ENCODE assay signal across 8 mouse cellular contexts in genomic region chr19:24371763-24372640, GRCm38 (mm10).
A peak's percentile ranks its signal among the peaks of the same experiment; 100 is the strongest.
DNase-seq lines count a peak whose midpoint lies in the region; ATAC-seq and TF ChIP-seq lines count a peak whose summit lies in the region.

No protein-coding gene starts in this region.

- 24% methylated on average over 19 of the region's 19 CpGs for WGBS in hindbrain, postnatal 0 days

- peak overlapping the region; percentile 45 for H3K4me2 ChIP-seq in hindbrain, postnatal 0 days (ENCODE audit: low read depth, low read length)

- TF ChIP-seq CTCF in hindbrain, postnatal 0 days (IDR thresholded peaks at IDR 0.05; ENCODE audit: low read depth), result no peak

- DNase-seq in cerebellum, postnatal 14 days, result peak; percentile 17 to 21
- no peak for DNase-seq in cerebellum, postnatal 4 days (ENCODE audit: low spot score in 2 of 2)
- peak; percentile 31 to 42 for DNase-seq in right cerebral cortex, postnatal 10 days (ENCODE audit: low spot score in 2 of 2)
- no peak for DNase-seq in right cerebral cortex, postnatal 36 days (ENCODE audit: low spot score in 2 of 2)
- peak; percentile 47 for DNase-seq in hindbrain, postnatal 0 days (ENCODE audit: low spot score)
- DNase-seq in retina, embryonic 14.5 days (ENCODE audit: low spot score), result peak; percentile 53
- DNase-seq in cerebellum, adult 9-11 months, result no peak

- no peak overlapping the region for H3K27ac ChIP-seq in hindbrain, postnatal 0 days

- ATAC-seq in hindbrain, postnatal 0 days, result no peak
- no peak for ATAC-seq in monocyte, adult 5-6 weeks (replicated peaks; ENCODE audit: insufficient number of reproducible peaks, low FRiP score, low TSS enrichment, poor library complexity, severe bottlenecking)

- H3K9ac ChIP-seq in hindbrain, postnatal 0 days (replicated peaks; ENCODE audit: low read length), result no peak overlapping the region

- H3K27me3 ChIP-seq in hindbrain, postnatal 0 days (ENCODE audit: insufficient read depth, low read length), result no peaks in the 10 kb centered on the region

- H3K4me3 ChIP-seq in hindbrain, postnatal 0 days (ENCODE audit: low read length), result no peak overlapping the region

- H3K9me3 ChIP-seq in hindbrain, postnatal 0 days (ENCODE audit: low read length), result no peaks in the 10 kb centered on the region

- H3K4me1 ChIP-seq in hindbrain, postnatal 0 days (ENCODE audit: insufficient read depth, low read length), result peaks cover 5% of the 10 kb centered on the region; the same call in 1 of the 2 replicates

- no peaks in the 10 kb centered on the region for H3K36me3 ChIP-seq in hindbrain, postnatal 0 days (ENCODE audit: insufficient read depth, low read length)

Comparison
In these comparisons a context has a peak if more than half of its experiments do, and no peak if none do; other contexts are left out.
1. DNase-seq: peak in cerebellum, postnatal 14 days (2 of 2), right cerebral cortex, postnatal 10 days (2 of 2), hindbrain, postnatal 0 days (single experiment) and retina, embryonic 14.5 days (single experiment); none in cerebellum, postnatal 4 days (0 of 2), right cerebral cortex, postnatal 36 days (0 of 2) and cerebellum, adult 9-11 months (single experiment).